Mouse (Mus musculus) urinary bladder, postnatal 25 days (tissue): ENCODE results near the gene Ccdc34.

ENCODE experiments used
- DNase-seq: peaks from one replicate; pipeline ENCODE4 v3.0.0; 2022; ENCODE audit warnings: low spot score

The Ccdc34 gene

GRCm38 (mm10) chr2:110017616-110018505 is at the start of gene Ccdc34:
Ccdc34 (plus strand) TSS chr2:110017817.
- peak; percentile 85 for DNase-seq

DNA sequence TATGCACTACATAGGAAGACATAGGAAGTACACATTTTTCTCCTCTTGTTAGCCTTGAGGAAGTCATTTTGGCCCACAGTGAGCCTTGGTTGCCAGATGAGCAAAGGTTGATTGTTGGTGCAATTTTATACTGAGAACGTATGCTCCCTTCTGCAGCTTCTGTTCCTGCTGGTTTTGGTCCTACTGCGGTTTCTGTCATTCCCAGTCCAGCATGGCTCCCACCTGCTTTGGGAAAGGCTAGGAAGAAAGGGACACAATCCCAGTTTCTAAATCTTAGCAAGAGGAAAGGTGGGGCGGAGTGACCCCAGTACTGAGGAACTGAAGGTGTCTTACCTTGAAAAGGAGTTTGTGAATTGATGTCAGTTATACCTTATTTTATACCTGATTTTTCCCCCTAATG is 48.2 kb upstream of the Ccdc34 start:
- DNase-seq = no peak

DNA sequence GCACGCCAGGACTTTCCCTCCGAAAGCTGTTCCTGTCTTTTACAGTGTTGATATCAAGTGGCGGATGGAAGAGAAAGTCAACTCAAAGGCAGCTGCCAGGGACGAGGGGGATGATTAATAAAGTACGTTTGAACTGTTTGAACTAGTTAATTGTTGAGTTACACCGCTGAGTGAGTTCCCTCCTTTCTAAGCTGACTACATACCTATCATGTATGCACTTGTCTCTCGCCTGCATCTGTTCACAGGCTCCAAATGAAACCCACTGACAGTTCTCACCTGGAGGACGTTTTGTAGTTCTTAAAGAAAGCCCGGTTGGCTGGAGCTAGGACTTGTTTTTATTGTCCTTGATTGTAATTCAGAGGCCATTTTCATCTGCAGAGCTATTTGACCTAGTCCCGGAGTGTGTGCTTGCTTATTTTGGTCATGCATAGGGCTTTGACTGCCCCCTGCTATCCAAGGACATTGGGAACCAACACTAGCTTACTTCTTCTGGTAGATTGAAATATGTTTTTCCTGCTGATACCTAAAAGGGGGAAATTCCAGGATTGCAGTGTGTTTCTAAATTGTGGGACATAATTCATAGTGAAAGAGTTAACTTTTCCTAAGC is 47.6 kb upstream of the Ccdc34 start:
- DNase-seq = no peak

- no peak for DNase-seq
These were observed 46.7 kb upstream of the Ccdc34 start for GRCm38 (mm10) chr2:109970744-109971410.

DNA sequence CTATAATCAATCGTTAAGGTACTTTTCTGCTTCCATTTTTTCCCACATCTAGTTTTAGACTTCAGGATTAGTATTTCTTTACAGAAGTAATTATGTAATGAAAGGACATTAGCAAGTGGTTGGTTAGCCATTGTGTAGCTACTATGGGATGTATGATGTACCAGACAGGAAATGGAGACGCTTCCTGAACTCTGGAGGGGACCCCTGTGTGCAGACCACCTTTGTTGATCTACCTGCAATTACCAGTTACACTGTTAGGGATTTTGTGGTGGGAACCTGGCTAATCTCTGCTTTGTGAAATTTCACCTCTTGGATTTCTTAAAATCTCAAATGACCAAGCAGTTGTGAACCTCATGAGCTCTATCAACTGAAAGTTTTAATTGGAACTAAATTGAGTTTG is 45.3 kb upstream of the Ccdc34 start:
- DNase-seq = no peak

DNA sequence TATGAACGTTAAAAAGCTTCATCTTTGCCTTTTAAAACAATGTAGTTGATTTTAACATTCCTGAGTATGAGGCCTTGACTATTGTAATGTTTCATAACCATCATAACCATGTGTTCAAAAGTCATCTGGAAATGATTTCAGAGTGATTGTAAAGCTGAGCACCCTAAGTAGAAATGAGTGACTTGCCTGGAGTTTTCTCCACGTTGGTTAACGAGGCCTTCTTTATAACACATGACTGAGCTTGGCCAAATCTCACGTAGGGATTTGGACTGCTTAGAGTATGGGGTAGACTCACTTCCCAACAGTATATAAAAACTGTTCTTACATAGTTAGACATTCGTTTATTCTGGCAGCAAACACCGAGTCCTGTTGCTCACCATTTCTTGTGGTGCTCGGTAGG is 44.7 kb upstream of the Ccdc34 start:
- DNase-seq = no peak

DNA sequence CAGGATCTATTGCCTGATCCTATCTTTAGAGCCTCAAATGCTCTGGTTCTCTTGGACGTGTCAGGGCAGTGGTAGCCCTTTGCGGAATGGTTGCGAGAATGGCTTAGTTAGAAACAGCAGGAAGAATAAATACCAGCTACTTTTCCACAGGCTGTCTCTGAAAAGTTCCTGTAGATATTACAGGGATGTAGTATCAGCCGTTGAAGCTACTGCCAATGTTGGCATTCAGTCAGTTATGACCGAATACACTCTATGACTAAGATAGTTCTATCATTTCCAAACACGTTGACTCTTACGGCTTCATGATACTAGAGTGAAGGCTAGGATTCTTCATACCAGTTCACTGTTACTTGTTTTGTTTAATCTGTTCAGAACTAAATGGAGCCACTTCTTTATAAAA is 42.8 kb upstream of the Ccdc34 start:
- DNase-seq = no peak

DNA sequence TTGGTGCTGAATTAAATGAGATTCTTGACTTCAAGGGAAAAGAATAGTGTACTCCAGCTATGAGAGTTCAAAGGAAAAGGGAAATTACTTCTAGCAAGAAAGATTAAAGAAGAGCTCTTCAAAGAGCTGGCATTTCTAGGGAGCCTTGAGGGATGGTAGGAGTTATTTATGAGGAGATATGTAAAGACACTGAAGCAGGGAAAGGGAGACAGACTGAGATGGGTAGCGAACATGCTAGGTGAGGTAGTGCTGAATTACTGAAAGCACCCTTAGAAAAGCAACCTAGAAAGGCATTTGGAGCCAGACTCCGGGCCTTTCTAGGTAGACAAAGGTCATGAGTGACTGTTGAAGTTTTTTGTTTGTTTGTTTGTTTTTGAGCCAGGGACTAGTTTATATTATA is 41.4 kb upstream of the Ccdc34 start:
- DNase-seq = no peak

- DNase-seq = no peak
These were observed 40.3 kb upstream of the Ccdc34 start for GRCm38 (mm10) chr2:109977322-109977721.

DNA sequence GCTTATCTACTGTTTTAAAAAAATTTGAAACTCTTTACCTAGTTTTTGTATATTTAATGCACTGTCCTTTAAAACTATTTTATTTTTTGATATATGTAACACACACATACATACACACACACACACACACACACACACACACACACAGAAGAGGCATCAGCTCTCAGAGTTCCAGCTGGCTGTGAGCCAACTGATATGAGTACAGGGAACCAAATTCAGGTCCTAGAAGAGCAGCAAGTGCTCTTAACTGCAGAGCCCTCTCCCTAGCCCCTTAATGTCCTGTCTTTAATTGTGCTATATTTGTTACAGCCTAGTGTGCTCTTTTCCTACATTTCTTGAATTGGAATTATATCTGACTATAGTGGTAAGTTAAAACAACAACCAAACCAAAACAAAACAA is 38.4 kb upstream of the Ccdc34 start:
- no peak for DNase-seq

GRCm38 (mm10) chr2:109983435-109983834 is 34.2 kb upstream of the Ccdc34 start:
- no peak for DNase-seq

DNA sequence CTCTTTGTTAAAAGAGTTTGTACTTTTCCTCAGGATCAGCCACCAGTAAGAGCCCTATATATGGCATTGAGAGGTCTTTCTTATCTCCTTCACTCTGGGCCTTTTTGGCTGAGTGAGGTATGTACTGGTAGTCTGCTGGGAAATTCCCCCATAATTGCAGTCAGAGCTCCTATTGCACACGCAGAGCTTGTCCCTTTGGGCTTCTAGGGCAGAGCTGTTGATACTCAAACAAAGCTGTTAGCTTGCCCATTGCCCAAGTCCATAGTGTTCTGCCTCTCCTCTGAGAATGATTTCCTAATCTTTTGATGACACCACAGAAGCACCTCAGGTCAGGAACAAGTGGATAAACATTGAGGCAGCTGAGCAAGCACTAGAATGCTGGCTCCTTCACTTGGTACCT is 32.7 kb upstream of the Ccdc34 start:
- no peak for DNase-seq

DNA sequence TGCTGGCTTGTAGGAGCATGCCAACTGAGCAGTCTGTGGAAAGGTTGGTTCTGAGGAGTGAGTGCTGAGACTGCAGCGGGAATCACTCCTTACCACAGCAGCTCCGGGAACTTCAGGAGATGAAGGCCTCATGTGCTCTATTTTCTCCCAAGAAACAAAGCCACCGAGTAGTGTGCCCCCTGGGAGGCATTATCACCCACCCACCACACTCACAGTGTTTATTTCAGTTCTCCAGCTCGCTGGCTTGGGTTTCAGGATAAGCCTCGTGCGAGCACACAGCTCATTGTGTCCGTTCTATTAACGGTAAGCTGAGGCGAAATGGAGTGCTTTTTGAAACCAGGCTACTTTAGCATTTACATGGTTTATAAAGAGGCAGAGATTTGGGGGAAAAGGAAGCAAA is 32.1 kb upstream of the Ccdc34 start:
- DNase-seq = no peak

- no peak for DNase-seq
These were observed 31.4 kb upstream of the Ccdc34 start for GRCm38 (mm10) chr2:109986036-109986785.

- DNase-seq = no peak
These were observed 29.7 kb upstream of the Ccdc34 start for GRCm38 (mm10) chr2:109987946-109988345.

DNA sequence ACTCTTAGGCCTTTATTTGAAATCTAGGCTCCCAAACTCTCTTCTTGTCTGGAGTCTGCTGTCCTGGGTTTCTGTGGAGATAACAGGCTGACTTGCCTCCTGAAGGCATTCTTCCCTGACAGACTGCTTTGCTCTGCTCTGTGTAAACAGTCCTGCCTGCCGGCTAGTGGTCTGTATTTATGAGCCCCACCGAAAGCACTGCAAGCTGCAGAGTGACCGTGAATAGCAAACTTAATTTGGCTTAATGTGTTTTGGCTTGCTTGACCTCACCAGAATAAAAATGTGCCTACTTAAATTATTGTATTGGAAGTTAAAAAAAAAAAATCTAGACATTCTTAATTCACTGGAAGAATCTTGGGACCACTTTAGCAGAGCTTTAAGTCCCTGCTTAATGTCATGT is 28.4 kb upstream of the Ccdc34 start:
- DNase-seq = no peak

DNA sequence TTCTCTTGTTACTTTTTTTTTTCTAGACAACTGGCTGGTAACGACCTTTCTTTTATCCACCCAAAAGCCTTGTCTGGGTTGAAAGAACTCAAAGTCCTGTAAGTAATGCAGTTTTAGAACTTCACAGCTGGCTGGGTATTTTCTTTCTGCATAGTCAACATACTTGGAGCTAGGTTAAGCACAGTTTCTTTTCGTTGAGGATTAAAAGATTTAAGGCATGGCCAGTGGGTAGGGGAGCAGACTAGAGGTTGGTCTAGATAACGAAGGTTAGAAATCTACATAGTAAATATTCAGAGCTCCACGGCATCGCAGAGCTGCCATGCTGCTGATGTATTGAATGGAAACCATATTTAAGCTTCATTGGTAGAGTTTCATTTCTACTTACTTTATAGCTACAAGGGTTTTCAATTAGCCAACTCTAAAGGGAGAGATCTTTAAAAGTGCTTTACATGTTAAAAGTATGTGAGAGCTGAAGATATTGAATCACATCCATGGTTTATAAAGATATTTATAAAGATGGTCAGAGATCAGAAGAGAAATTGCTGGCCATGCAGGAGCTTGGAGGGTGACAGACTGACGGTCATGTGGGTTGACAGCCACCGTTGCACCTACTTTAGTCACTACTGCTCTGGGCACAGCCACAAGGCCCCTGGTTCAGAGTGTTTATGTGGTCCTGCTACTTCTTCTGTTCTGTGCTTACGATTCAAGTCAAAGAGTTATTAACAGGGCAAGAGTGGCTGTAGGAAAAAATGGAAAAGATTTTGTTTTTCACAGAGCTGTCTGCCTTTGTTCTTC is 27.7 kb upstream of the Ccdc34 start:
- no peak for DNase-seq

DNA sequence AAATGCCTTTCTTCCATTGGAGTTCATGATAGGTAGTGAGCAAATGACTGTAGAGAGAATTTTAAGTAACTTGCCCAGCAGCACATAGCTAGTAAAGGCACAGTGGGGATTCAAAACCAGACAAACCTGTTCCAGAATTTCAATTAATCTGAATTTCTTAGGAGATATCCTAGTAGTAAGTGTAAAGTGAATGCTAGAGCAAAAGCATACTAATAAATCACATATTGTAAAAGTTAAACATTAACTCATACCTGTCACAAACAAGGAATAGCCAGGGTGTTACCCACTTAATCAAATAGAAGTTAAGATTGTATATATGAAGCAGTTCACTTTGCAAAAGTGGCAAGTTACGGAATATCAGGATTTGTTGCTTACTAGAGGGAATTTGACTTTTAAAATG is 25.9 kb upstream of the Ccdc34 start:
- DNase-seq = no peak

GRCm38 (mm10) chr2:109992448-109993073 is 25.1 kb upstream of the Ccdc34 start:
- DNase-seq = no peak

DNA sequence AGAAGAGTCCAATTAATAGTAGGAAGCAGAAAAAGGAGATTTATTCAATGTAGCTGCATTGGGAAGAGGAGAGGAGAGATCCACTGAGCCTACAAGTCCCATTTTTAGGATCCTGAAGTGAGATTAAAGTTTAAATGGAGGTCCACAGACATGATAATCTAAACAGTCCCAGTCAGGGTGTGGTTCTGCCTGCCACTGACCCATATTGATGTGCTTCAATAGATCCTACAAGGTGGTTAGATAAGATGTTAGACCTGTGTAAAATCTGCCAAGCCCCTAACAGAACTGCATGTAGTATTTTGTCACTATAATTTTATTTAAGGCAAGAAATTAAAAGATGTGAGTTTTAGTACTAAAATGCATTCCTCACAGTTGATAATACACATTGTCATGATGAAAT is 24.2 kb upstream of the Ccdc34 start:
- DNase-seq = no peak

DNA sequence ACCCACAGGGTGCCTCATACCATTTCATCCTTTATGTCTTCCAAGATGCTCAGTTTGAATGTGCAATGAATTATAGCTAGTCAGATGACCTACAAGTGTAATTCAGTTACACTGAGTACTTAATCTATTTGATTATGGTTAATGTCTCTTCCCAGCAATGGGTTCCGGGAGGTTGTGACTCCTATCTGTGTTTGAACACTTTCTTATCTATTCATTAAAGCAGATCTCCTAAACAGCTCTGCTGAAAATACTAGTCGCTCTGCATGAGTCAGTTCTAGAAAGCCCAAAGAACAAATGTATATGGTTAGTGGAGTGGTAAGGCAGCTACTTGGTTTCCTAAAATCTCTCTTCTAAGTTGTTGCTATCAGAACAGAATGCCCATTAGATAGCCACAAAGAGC is 22.6 kb upstream of the Ccdc34 start:
- no peak for DNase-seq
